Mouse (Mus musculus) bone marrow macrophage, adult 2 months (primary cell): ENCODE data around the gene Fer1l5.

ENCODE experiments used
- CTCF ChIP-seq: IDR thresholded peaks from 2 replicates; pipeline ENCODE4 v1.5.1; 2012; ENCODE audit warnings: low read depth, mild to moderate bottlenecking, low read length, moderate library complexity
- POLR2A ChIP-seq: IDR thresholded peaks from 2 replicates; pipeline ENCODE4 v1.6.1; 2012; ENCODE audit warnings: mild to moderate bottlenecking, low read depth, low read length, borderline replicate concordance

GRCm38 (mm10) chr1:36370918-36371317 lies 1.2 kb upstream of the Fer1l5 start:
- TF ChIP-seq POLR2A (no peak), CTCF (no peak)
